Mouse (Mus musculus): ENCODE results near the gene Ppp1r3a. TPM values are rescaled to one million over a fixed set of nuclear protein-coding genes. Genes with fewer than 3 reads are reported as not detected.

Ppp1r3a gene
- not detected in 2 replicates for polyA plus RNA-seq (2012; rRNA removed; ENCODE audit: low replicate concordance)

GRCm38 (mm10) chr6:14754901-14755591 is at the start of gene Ppp1r3a:
Gene Ppp1r3a, minus strand, starts transcription at chr6:14755274.

Other genes with a start within 250 kb of the Ppp1r3a start
- gene Foxp2, start 146.1 kb upstream of the Ppp1r3a start, polyA plus RNA-seq (2012; rRNA removed; ENCODE audit: low replicate concordance): 1.0 and 5.7 TPM in 2 replicates